Mouse (Mus musculus) heart, postnatal 4 days (tissue): ENCODE results near the gene Id3. TPM values are rescaled to one million over a fixed set of nuclear protein-coding genes. Genes with fewer than 3 reads are reported as not detected.

Source experiments
- DNase-seq: peaks from one replicate; pipeline ENCODE4 v3.0.0; 2021
- total RNA-seq, 2 experiments: library from RNA; stranded (reverse); gene quantifications; 2 replicates each; pipeline ENCODE4 v1.2.3; 2021

Gene Id3
- total RNA-seq, 2 experiments from 2014 or later, result 96.2 to 97.8 TPM

- DNase-seq, result no peak
Measured at GRCm38 (mm10) chr4:136179456-136179855, 36.2 kb downstream of the Id3 start.

GRCm38 (mm10) chr4:136179998-136180397, 36.7 kb downstream of the Id3 start:
- DNase-seq, result peak; percentile 93

- peak; percentile 86 for DNase-seq
Measured at GRCm38 (mm10) chr4:136180408-136181330, 37.4 kb downstream of the Id3 start.

GRCm38 (mm10) chr4:136181367-136181766, 38.1 kb downstream of the Id3 start:
- DNase-seq, result no peak

GRCm38 (mm10) chr4:136185375-136185774, 42.1 kb downstream of the Id3 start:
- peak; percentile 79 for DNase-seq

- no peak for DNase-seq
Measured at GRCm38 (mm10) chr4:136186315-136186714, 43.0 kb downstream of the Id3 start.

- DNase-seq, result no peak
Measured at GRCm38 (mm10) chr4:136186739-136187472, 43.6 kb downstream of the Id3 start.

GRCm38 (mm10) chr4:136188973-136189737, 45.9 kb downstream of the Id3 start:
- no peak for DNase-seq

GRCm38 (mm10) chr4:136189912-136190311, 46.6 kb downstream of the Id3 start:
- no peak for DNase-seq

- no peak for DNase-seq
Measured at GRCm38 (mm10) chr4:136193571-136193970, 50.3 kb downstream of the Id3 start.

GRCm38 (mm10) chr4:136195029-136195428, 51.7 kb downstream of the Id3 start:
- no peak for DNase-seq

Other genes with a start within 250 kb of the Id3 start
- under 1 TPM; 0.68 to 0.74 TPM for gene Cnr2, start 248.1 kb upstream of the Id3 start, total RNA-seq
- 10 to 100 TPM; 42.4 to 45.9 TPM for gene Fuca1, start 222.8 kb upstream of the Id3 start, total RNA-seq
- gene Hmgcl, start 197.0 kb upstream of the Id3 start, total RNA-seq, result 10 to 100 TPM; 52.2 to 59.8 TPM
- gene Gale, start 179.8 kb upstream of the Id3 start, total RNA-seq, result 1 to 10 TPM; 7.6 to 9.8 TPM
- gene Lypla2, start 170.9 kb upstream of the Id3 start, total RNA-seq, result 10 to 100 TPM; 46.3 to 46.9 TPM
- gene Pithd1, start 156.2 kb upstream of the Id3 start, total RNA-seq, result 10 to 100 TPM; 17.1 to 18.3 TPM
- gene Eloa, start 121.7 kb upstream of the Id3 start, total RNA-seq, result 10 to 100 TPM; 38.4 to 38.5 TPM
- gene Rpl11, start 90.1 kb upstream of the Id3 start, total RNA-seq, result 100 to 1,000 TPM; 395 to 405 TPM
- 1 to 10 TPM; 5.8 to 9.7 TPM for gene E2f2, start 28.9 kb downstream of the Id3 start, total RNA-seq
- gene Asap3, start 62.9 kb downstream of the Id3 start, total RNA-seq, result 1 to 10 TPM; 3.3 to 3.7 TPM
- 10 to 100 TPM; 55.2 to 56.7 TPM for gene Tcea3, start 104.2 kb downstream of the Id3 start, total RNA-seq
- gene Zfp46, start 141.2 kb downstream of the Id3 start, total RNA-seq, result 10 to 100 TPM; 47.0 to 50.1 TPM
- gene Hnrnpr, start 167.4 kb downstream of the Id3 start, total RNA-seq, result 10 to 100 TPM; 91.9 to 99.3 TPM